Mouse (Mus musculus): ENCODE data around the gene Sun2.

- TF ChIP-seq POLR2A (IDR thresholded peaks at IDR 0.05; ENCODE audit: borderline replicate concordance, insufficient read depth, low read length) (no peak), CTCF (IDR thresholded peaks at IDR 0.05; ENCODE audit: borderline replicate concordance, insufficient read depth, low read depth, low read length) (no peak)
These were observed 24.3 kb upstream of the Sun2 start for GRCm38 (mm10) chr15:79766586-79767071.
